Mouse (Mus musculus) CH12.LX (cell line): ENCODE measurements around the gene Pde4dip.

Experiments used
- CTCF ChIP-seq, 2 experiments: IDR thresholded peaks in 1 of 2; conservative IDR thresholded peaks in 1 of 2; 2 replicates each; pipeline ENCODE4 v1.5.1; 2011 to 2012; ENCODE audit warnings: low read depth in 2 of 2, low read length in 2 of 2, improper control_type of control experiment in 1 of 2, inconsistent platforms in 1 of 2, mild to moderate bottlenecking in 1 of 2, moderate library complexity in 1 of 2
- E2F4 ChIP-seq: IDR thresholded peaks from 2 replicates; pipeline ENCODE4 v1.6.1; 2011; ENCODE audit warnings: low read depth, low read length, improper control_type of control experiment; ENCODE audit not compliant: insufficient replicate concordance
- EP300 ChIP-seq: IDR thresholded peaks from 2 replicates; pipeline ENCODE4 v1.6.1; 2011; ENCODE audit warnings: low read length, improper control_type of control experiment
- HCFC1 ChIP-seq: IDR thresholded peaks from 2 replicates; pipeline ENCODE4 v1.6.1; 2012; ENCODE audit warnings: low read depth, mild to moderate bottlenecking, inconsistent platforms, low read length, improper control_type of control experiment
- MAFK ChIP-seq: IDR thresholded peaks from 2 replicates; pipeline ENCODE4 v1.6.1; 2011; ENCODE audit warnings: low read length, improper control_type of control experiment; ENCODE audit not compliant: insufficient replicate concordance
- MAX ChIP-seq: IDR thresholded peaks from 2 replicates; pipeline ENCODE4 v1.6.1; 2011; ENCODE audit warnings: low read length, improper control_type of control experiment
- PAX5 ChIP-seq: IDR thresholded peaks from 2 replicates; pipeline ENCODE4 v1.6.1; 2012; ENCODE audit warnings: low read length, inconsistent platforms, mixed read lengths

GRCm38 (mm10) chr3:97705508-97705907 is 183.0 kb downstream of the Pde4dip start:
- TF ChIP-seq MAX (no peak), CTCF (conservative IDR thresholded peaks at IDR 0.05 in 1 of 2, IDR thresholded peaks at IDR 0.05 in 1 of 2; ENCODE audit: low read depth in 2 of 2, low read length in 2 of 2) (no peak), E2F4 (no peak), EP300 (no peak), PAX5 (no peak), HCFC1 (no peak), MAFK (no peak)
